Mouse (Mus musculus) stomach, embryonic 14.5 days (tissue): ENCODE results near the gene Cmtm7. TPM values are rescaled to one million over a fixed set of nuclear protein-coding genes. Genes with fewer than 3 reads are reported as not detected.

ENCODE experiments used
- ATAC-seq: fragments of 200-750 bp; cut with Nextera tagmentation; 2 replicates; pipeline ENCODE4 v1.8.0; 2017; ENCODE audit warnings: low read depth, moderate TSS enrichment; ENCODE audit not compliant: insufficient number of reproducible peaks, insufficient read depth, low FRiP score
- H3K27ac ChIP-seq: fragments of 300-500 bp; sonication (generic); 2 replicates; pipeline ENCODE4 v1.5.1; 2014; ENCODE audit warnings: mild to moderate bottlenecking, low read length, moderate library complexity, mixed read lengths
- H3K27me3 ChIP-seq: fragments of 300-500 bp; sonication (generic); 2 replicates; pipeline ENCODE4 v1.6.1; 2014; ENCODE audit warnings: low read length, control low read depth, mixed read lengths; ENCODE audit not compliant: control insufficient read depth, insufficient read depth
- H3K36me3 ChIP-seq: fragments of 300-500 bp; sonication (generic); 2 replicates; pipeline ENCODE4 v1.6.1; 2014; ENCODE audit warnings: mild to moderate bottlenecking, control low read depth, low read length, moderate library complexity, mixed read lengths; ENCODE audit not compliant: control insufficient read depth, insufficient read depth
- H3K4me1 ChIP-seq: fragments of 300-500 bp; sonication (generic); 2 replicates; pipeline ENCODE4 v1.6.1; 2014; ENCODE audit warnings: low read length, control low read depth, mixed read lengths; ENCODE audit not compliant: control insufficient read depth, insufficient read depth
- H3K4me2 ChIP-seq: fragments of 300-500 bp; sonication (generic); replicated peaks from 2 replicates; pipeline ENCODE4 v1.6.1; 2014; ENCODE audit warnings: low read depth, low read length, control low read depth
- H3K4me3 ChIP-seq: fragments of 300-500 bp; sonication (generic); 2 replicates; pipeline ENCODE4 v1.5.1; 2014; ENCODE audit warnings: low read depth, low read length, control low read depth
- H3K9ac ChIP-seq: fragments of 300-500 bp; sonication (generic); replicated peaks from 2 replicates; pipeline ENCODE4 v1.6.1; 2014; ENCODE audit warnings: low read depth, mild to moderate bottlenecking, control low read depth, low read length, moderate library complexity, mixed read lengths
- H3K9me3 ChIP-seq: fragments of 300-500 bp; sonication (generic); 2 replicates; pipeline ENCODE4 v1.6.1; 2016; ENCODE audit warnings: low read depth, low read length, control low read depth; ENCODE audit not compliant: control insufficient read depth
- WGBS: fragments of 180-500 bp; shearing (Covaris S2); extraction: QIAGEN DNeasy Blood & Tissue Kit; methylation state at CpG from one replicate; pipeline ENCODE4 v1.1.7; 2014; 5-methylcytosine and 5-hydroxymethylcytosine counted together
- polyA plus RNA-seq: library from polyadenylated mRNA; unstranded; fragments of >200 nt; fragmentation: Nextera tagmentation; extraction: Ambion mirVana; gene quantifications from 2 replicates; pipeline ENCODE4 v1.2.1, GENCODE M21; 2014

Gene Cmtm7
- polyA plus RNA-seq, 1 experiment from 2014 or later, result 101 TPM

- no peaks in the 10 kb centered on the region for H3K36me3 ChIP-seq
- H3K27me3 ChIP-seq, result no peaks in the 10 kb centered on the region
- peaks cover 9% of the 10 kb centered on the region for H3K4me1 ChIP-seq
- no peak overlapping the region for H3K27ac ChIP-seq
- 48% methylated on average over 15 of the region's 15 CpGs for WGBS
- H3K4me3 ChIP-seq, result no peak overlapping the region
- no peak overlapping the region for H3K9ac ChIP-seq
- H3K9me3 ChIP-seq, result no peaks in the 10 kb centered on the region
- no peak for ATAC-seq
- no peak overlapping the region for H3K4me2 ChIP-seq
These were observed 19.6 kb upstream of the Cmtm7 start for GRCm38 (mm10) chr9:114801301-114801700.

- WGBS, result 45% methylated on average over 10 of the region's 10 CpGs
- no peaks in the 10 kb centered on the region for H3K27me3 ChIP-seq
- no peak overlapping the region for H3K27ac ChIP-seq
- H3K36me3 ChIP-seq, result no peaks in the 10 kb centered on the region
- H3K4me2 ChIP-seq, result no peak overlapping the region
- peak; percentile 29; the same call in 1 of the 2 replicates for ATAC-seq
- H3K4me3 ChIP-seq, result no peak overlapping the region
- H3K9ac ChIP-seq, result no peak overlapping the region
- no peaks in the 10 kb centered on the region for H3K9me3 ChIP-seq
- peaks cover under 1% of the 10 kb centered on the region; the same call in 1 of the 2 replicates for H3K4me1 ChIP-seq
These were observed 17.9 kb upstream of the Cmtm7 start for GRCm38 (mm10) chr9:114799498-114800107.

- no peaks in the 10 kb centered on the region for H3K9me3 ChIP-seq
- no peak for ATAC-seq
- no peak overlapping the region for H3K27ac ChIP-seq
- no peak overlapping the region for H3K4me3 ChIP-seq
- no peaks in the 10 kb centered on the region for H3K27me3 ChIP-seq
- no peak overlapping the region for H3K9ac ChIP-seq
- H3K4me2 ChIP-seq, result no peak overlapping the region
- no peaks in the 10 kb centered on the region for H3K36me3 ChIP-seq
- H3K4me1 ChIP-seq, result no peaks in the 10 kb centered on the region
- 20% methylated on average over 6 of the region's 6 CpGs for WGBS
These were observed 17.2 kb upstream of the Cmtm7 start for GRCm38 (mm10) chr9:114798845-114799244.

GRCm38 (mm10) chr9:114797329-114798004 lies 15.8 kb upstream of the Cmtm7 start:
- H3K27me3 ChIP-seq, result no peaks in the 10 kb centered on the region
- 54% methylated on average over 11 of the region's 11 CpGs for WGBS
- ATAC-seq, result peak; percentile 43; the same call in 1 of the 2 replicates

GRCm38 (mm10) chr9:114796473-114797050 lies 14.9 kb upstream of the Cmtm7 start:
- Histone ChIP-seq H3K36me3 (no peaks in the 10 kb centered on the region), H3K9me3 (no peaks in the 10 kb centered on the region), H3K9ac (no peak overlapping the region), H3K4me3 (no peak overlapping the region), H3K4me1 (no peaks in the 10 kb centered on the region), H3K27me3 (no peaks in the 10 kb centered on the region), H3K27ac (no peak overlapping the region), H3K4me2 (no peak overlapping the region)
- no peak for ATAC-seq
- 31% methylated on average over 10 of the region's 11 CpGs for WGBS

More at GRCm38 (mm10) chr9:114797329-114798004, 15.8 kb upstream of the Cmtm7 start:
- no peak overlapping the region for H3K4me2 ChIP-seq
- H3K9ac ChIP-seq, result no peak overlapping the region
- H3K36me3 ChIP-seq, result no peaks in the 10 kb centered on the region
- H3K27ac ChIP-seq, result no peak overlapping the region
- H3K4me1 ChIP-seq, result no peaks in the 10 kb centered on the region
- no peaks in the 10 kb centered on the region for H3K9me3 ChIP-seq
- H3K4me3 ChIP-seq, result no peak overlapping the region

- H3K9ac ChIP-seq, result no peak overlapping the region
- no peaks in the 10 kb centered on the region for H3K4me1 ChIP-seq
- H3K36me3 ChIP-seq, result no peaks in the 10 kb centered on the region
- no peak overlapping the region for H3K4me2 ChIP-seq
- H3K9me3 ChIP-seq, result no peaks in the 10 kb centered on the region
- no peak overlapping the region for H3K27ac ChIP-seq
- no peak for ATAC-seq
- H3K4me3 ChIP-seq, result no peak overlapping the region
- whole genome bisulfite sequencing, result 80% methylated on average over 4 of the region's 4 CpGs
- H3K27me3 ChIP-seq, result no peaks in the 10 kb centered on the region
These were observed 12.8 kb upstream of the Cmtm7 start for GRCm38 (mm10) chr9:114794491-114794890.

GRCm38 (mm10) chr9:114793764-114794295 lies 12.2 kb upstream of the Cmtm7 start:
- Histone ChIP-seq H3K36me3 (no peaks in the 10 kb centered on the region), H3K4me3 (no peak overlapping the region), H3K9ac (no peak overlapping the region), H3K27me3 (no peaks in the 10 kb centered on the region), H3K4me2 (no peak overlapping the region), H3K27ac (no peak overlapping the region), H3K9me3 (no peaks in the 10 kb centered on the region), H3K4me1 (no peaks in the 10 kb centered on the region)
- ATAC-seq, result no peak
- 85% methylated on average over 9 of the region's 9 CpGs for WGBS

GRCm38 (mm10) chr9:114789989-114790388 lies 8.3 kb upstream of the Cmtm7 start:
- H3K9ac ChIP-seq, result no peak overlapping the region
- no peak for ATAC-seq
- H3K9me3 ChIP-seq, result no peaks in the 10 kb centered on the region
- no peak overlapping the region for H3K4me3 ChIP-seq
- 81% methylated on average over 8 of the region's 8 CpGs for WGBS
- no peaks in the 10 kb centered on the region for H3K36me3 ChIP-seq
- no peak overlapping the region for H3K4me2 ChIP-seq
- no peak overlapping the region for H3K27ac ChIP-seq
- peaks cover 7% of the 10 kb centered on the region; the same call in 1 of the 2 replicates for H3K4me1 ChIP-seq
- no peaks in the 10 kb centered on the region for H3K27me3 ChIP-seq
